Mouse (Mus musculus): ENCODE data around the gene Wrb.

GRCm38 (mm10) chr16:96148834-96149233, 3.6 kb downstream of the Wrb start:
- TF ChIP-seq KAT2A (IDR thresholded peaks at IDR 0.05; ENCODE audit: insufficient replicate concordance, low read length) (no peak), POLR2A (IDR thresholded peaks at IDR 0.05; ENCODE audit: low read depth, low read length) (no peak), TCF12 (IDR thresholded peaks at IDR 0.05; ENCODE audit: low read depth, low read length) (no peak), CTCF (conservative IDR thresholded peaks at IDR 0.05 in 1 of 2, IDR thresholded peaks at IDR 0.05 in 1 of 2; ENCODE audit: low read depth in 2 of 2, low read length in 2 of 2) (no peak), EP300 (IDR thresholded peaks at IDR 0.05; ENCODE audit: low read length) (no peak), USF1 (IDR thresholded peaks at IDR 0.05; ENCODE audit: low read depth, low read length) (no peak), JUN (IDR thresholded peaks at IDR 0.05; ENCODE audit: insufficient read depth, low read depth, low read length) (no peak), JUND (conservative IDR thresholded peaks at IDR 0.05; ENCODE audit: low read depth, low read length) (no peak), MAZ (IDR thresholded peaks at IDR 0.05; ENCODE audit: low read depth, low read length) (no peak), ZKSCAN1 (IDR thresholded peaks at IDR 0.05; ENCODE audit: borderline replicate concordance, low read depth, low read length) (no peak), ELF1 (IDR thresholded peaks at IDR 0.05; ENCODE audit: low read depth, low read length) (no peak), ZMIZ1 (IDR thresholded peaks at IDR 0.05; ENCODE audit: low read depth, low read length) (no peak), POLR2AphosphoS2 (IDR thresholded peaks at IDR 0.05; ENCODE audit: low read depth, low read length) (no peak), UBTF (IDR thresholded peaks at IDR 0.05; ENCODE audit: low read depth, low read length) (no peak)
